Mouse (Mus musculus): ENCODE measurements at regions not wholly inside any gene's neighbourhood (a gene's known extent, or its start where the extent isn't known, plus 50 kb on each side); places are given as distances from the start of the nearest gene placed in this dataset.

- Histone ChIP-seq H3K4me3 (no peak overlapping the region), H3K9me3 (no peaks in the 10 kb centered on the region), H3K4me1 (no peaks in the 10 kb centered on the region), H3K36me3 (replicated peaks) (no peaks in the 10 kb centered on the region), H3K27ac (no peak overlapping the region), H3K27me3 (ENCODE audit: poor library complexity, severe bottlenecking) (no peaks in the 10 kb centered on the region)
- WGBS = 90% methylated on average over 2 of the region's 2 CpGs
- no peak for DNase-seq (ENCODE audit: extremely low spot score, low spot score)
These were observed 90.8 kb upstream of the B430305J03Rik start for GRCm38 (mm10) chr3:61456598-61456997.

- no peak for DNase-seq (ENCODE audit: extremely low spot score, low spot score)
These were observed 76.4 kb upstream of the B430305J03Rik start for GRCm38 (mm10) chr3:61442000-61442739.

GRCm38 (mm10) chr3:61441445-61441844 is 75.7 kb upstream of the B430305J03Rik start:
- no peak overlapping the region for H3K4me3 ChIP-seq
- H3K27me3 ChIP-seq (ENCODE audit: poor library complexity, severe bottlenecking) = no peaks in the 10 kb centered on the region
- DNase-seq (ENCODE audit: extremely low spot score, low spot score) = no peak
- WGBS = 89% methylated on average over 4 of the region's 4 CpGs
- no peaks in the 10 kb centered on the region for H3K4me1 ChIP-seq
- H3K27ac ChIP-seq = no peak overlapping the region
- no peaks in the 10 kb centered on the region for H3K9me3 ChIP-seq
- no peaks in the 10 kb centered on the region for H3K36me3 ChIP-seq (replicated peaks)

More at GRCm38 (mm10) chr3:61442000-61442739, 76.4 kb upstream of the B430305J03Rik start:
- no peak overlapping the region for H3K27ac ChIP-seq
- H3K27me3 ChIP-seq (ENCODE audit: poor library complexity, severe bottlenecking) = no peaks in the 10 kb centered on the region
- no peaks in the 10 kb centered on the region for H3K4me1 ChIP-seq
- WGBS = 88% methylated on average over 2 of the region's 2 CpGs
- H3K36me3 ChIP-seq (replicated peaks) = no peaks in the 10 kb centered on the region
- no peaks in the 10 kb centered on the region for H3K9me3 ChIP-seq
- no peak overlapping the region for H3K4me3 ChIP-seq

GRCm38 (mm10) chr3:61428713-61429112 is 63.0 kb upstream of the B430305J03Rik start:
- Histone ChIP-seq H3K36me3 (replicated peaks) (no peaks in the 10 kb centered on the region), H3K9me3 (no peaks in the 10 kb centered on the region), H3K4me3 (no peak overlapping the region), H3K27me3 (ENCODE audit: poor library complexity, severe bottlenecking) (no peaks in the 10 kb centered on the region), H3K4me1 (no peaks in the 10 kb centered on the region), H3K27ac (no peak overlapping the region)
- DNase-seq (ENCODE audit: extremely low spot score, low spot score) = no peak
- WGBS = 81% methylated on average over 1 of the region's 1 CpGs

- no peak for DNase-seq (ENCODE audit: extremely low spot score, low spot score)
- Histone ChIP-seq H3K4me3 (no peak overlapping the region), H3K27me3 (ENCODE audit: poor library complexity, severe bottlenecking) (no peaks in the 10 kb centered on the region), H3K9me3 (no peaks in the 10 kb centered on the region), H3K36me3 (replicated peaks) (no peaks in the 10 kb centered on the region), H3K4me1 (no peaks in the 10 kb centered on the region), H3K27ac (no peak overlapping the region)
- WGBS = 85% methylated on average over 5 of the region's 5 CpGs
These were observed 58.2 kb upstream of the B430305J03Rik start for GRCm38 (mm10) chr3:61423945-61424344.

GRCm38 (mm10) chr3:61419706-61420105 is 54.0 kb upstream of the B430305J03Rik start:
- Histone ChIP-seq H3K27me3 (ENCODE audit: poor library complexity, severe bottlenecking) (no peaks in the 10 kb centered on the region), H3K4me1 (no peaks in the 10 kb centered on the region; the same call in 1 of the 2 replicates), H3K9me3 (no peaks in the 10 kb centered on the region), H3K4me3 (no peak overlapping the region), H3K36me3 (replicated peaks) (no peaks in the 10 kb centered on the region), H3K27ac (no peak overlapping the region)
- DNase-seq (ENCODE audit: extremely low spot score, low spot score) = no peak
- 72% methylated on average over 3 of the region's 3 CpGs for WGBS

- Histone ChIP-seq H3K36me3 (replicated peaks) (no peaks in the 10 kb centered on the region), H3K4me1 (no peaks in the 10 kb centered on the region; the same call in 1 of the 2 replicates), H3K27me3 (ENCODE audit: poor library complexity, severe bottlenecking) (no peaks in the 10 kb centered on the region), H3K27ac (no peak overlapping the region), H3K9me3 (no peaks in the 10 kb centered on the region), H3K4me3 (no peak overlapping the region)
- no peak for DNase-seq (ENCODE audit: extremely low spot score, low spot score)
- WGBS = 87% methylated on average over 3 of the region's 3 CpGs
These were observed 52.3 kb upstream of the B430305J03Rik start for GRCm38 (mm10) chr3:61418096-61418495.
